Mouse (Mus musculus): ENCODE results near the gene Ndufc1.

GRCm38 (mm10) chr3:51415098-51416072 lies 6.6 kb upstream of the Ndufc1 start, which contains the start of gene Naa15:
- no peak for TF ChIP-seq TAL1 (IDR thresholded peaks at IDR 0.05; ENCODE audit: low read length)
- TF ChIP-seq GATA1 (IDR thresholded peaks at IDR 0.05; ENCODE audit: low read length): no peak
